Mouse (Mus musculus): ENCODE results near the gene Sgcb.
"Not testable (repeated sequence)": the region's sequence is repeated elsewhere in the genome, so short reads cannot be mapped to it uniquely, and the experiment has no call there.

The Sgcb gene

GRCm38 (mm10) chr5:73632291-73632690, 15.3 kb downstream of the Sgcb start, which contains the start of gene Lrrc66:
TSS of gene Lrrc66 (minus strand) at chr5:73632526.
- DNase-seq: peak; percentile 48

DNA sequence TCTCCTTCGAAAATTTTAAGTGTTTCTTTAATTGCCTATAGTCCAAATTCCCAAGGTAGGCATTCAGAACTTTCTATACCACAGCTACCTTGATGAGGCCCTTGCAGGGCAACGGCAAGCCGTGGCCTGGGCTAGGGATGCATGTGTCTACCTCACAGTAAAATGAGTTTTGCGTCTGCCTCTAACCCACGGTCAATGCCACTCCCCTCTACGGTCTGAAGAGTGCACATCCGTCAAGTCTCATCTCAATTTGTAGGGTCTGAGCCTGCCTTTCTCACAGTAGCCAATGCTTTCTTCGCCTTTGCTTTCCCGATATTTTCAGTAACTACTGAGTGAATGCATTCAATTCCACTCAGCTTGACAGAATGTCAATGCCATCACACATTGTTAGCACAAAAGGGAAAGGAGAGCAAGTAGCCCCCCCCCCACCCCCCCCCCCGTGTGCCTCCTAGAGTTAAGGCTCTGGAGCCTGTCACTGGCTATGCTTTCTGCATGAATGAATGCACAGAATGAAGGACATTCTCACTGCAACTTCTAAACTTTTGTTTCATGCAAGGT, 16.5 kb downstream of the Sgcb start:
- peak; percentile 65 for DNase-seq

GRCm38 (mm10) chr5:73630141-73630540, 17.4 kb downstream of the Sgcb start:
- no peak for DNase-seq

GRCm38 (mm10) chr5:73627991-73628390, 19.6 kb downstream of the Sgcb start:
- no peak for DNase-seq

DNA sequence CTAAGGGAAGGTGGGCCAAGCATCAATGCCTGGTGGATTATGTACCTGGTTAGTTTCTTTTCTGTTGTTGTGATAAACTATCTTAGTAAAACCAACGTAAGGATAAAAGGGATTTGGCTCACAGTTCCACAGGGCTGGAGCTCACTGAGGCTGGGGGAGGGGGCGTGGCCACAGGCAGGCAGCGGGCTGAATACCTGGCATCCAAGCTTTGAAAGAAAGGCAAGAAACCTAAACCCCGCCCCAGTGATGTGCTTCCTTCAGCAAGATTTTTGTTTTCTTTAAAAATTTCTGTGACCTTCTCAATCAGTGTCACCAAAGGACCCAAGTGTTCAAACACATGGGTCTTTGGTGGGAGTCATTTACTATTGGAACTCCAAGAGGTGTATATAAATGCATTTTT, 20.0 kb downstream of the Sgcb start:
- DNase-seq: no peak

DNA sequence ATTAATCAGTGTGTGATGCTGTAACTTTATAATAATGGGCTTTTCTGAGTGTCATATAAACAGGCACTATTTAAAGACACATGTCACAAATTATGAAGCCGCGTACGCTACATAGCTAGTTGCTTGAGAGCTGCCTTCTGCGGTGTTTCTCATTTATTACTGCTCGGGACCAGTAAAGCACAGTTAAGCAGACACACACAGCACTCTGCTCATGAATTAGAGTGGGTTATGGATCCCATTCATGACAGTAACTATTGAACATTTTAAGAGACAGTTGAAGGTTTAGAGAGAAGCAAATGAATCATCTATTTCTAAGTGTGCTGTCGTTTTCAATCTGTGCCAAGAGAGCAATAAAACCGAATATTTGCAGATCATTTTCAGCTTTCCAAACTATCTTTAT, 20.7 kb downstream of the Sgcb start:
- no peak for DNase-seq

DNA sequence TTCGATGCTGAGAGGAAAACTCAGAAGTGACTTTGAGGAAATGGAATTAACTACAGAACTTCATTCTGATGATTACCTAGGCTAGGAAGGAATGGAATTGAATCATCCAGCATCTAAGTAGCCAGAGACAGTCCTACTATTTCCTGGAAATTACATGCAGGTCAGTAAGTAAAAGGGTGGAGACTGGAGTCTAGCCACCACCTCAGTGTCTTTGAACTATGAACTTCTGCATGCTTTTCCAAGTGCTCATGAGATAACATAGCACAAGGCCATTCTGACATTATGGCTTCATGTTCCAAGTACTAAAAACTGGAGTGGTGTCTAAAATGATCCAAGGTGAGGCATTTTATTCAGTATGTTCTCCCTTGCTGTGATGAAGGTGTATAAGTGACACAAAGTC, 22.1 kb downstream of the Sgcb start:
- DNase-seq: no peak

- no peak for DNase-seq
These were observed 28.6 kb downstream of the Sgcb start for GRCm38 (mm10) chr5:73618969-73619368.

- DNase-seq: no peak
These were observed 32.4 kb downstream of the Sgcb start for GRCm38 (mm10) chr5:73615211-73615610.

GRCm38 (mm10) chr5:73613296-73613695, 34.3 kb downstream of the Sgcb start:
- no peak for DNase-seq

- no peak for DNase-seq
These were observed 36.5 kb downstream of the Sgcb start for GRCm38 (mm10) chr5:73611071-73611470.

DNA sequence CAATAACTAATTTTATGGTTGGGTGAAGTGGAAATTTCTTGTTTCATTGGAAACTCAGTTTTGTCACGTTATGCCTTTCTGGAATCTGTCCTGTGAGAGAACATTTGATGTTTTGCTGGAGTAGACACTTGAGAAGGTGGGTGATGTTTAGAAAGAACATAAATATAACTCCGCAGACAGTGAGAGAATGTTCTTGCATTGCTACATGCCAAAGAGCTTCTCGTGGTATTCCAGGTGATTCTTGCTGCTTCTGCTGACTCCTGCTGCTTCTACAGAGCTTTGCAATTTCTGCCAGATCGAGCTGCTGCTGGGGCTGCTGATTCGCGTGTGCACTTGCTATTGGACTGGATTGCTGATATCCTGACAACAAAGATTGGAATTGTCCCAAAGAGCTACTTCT, 42.6 kb downstream of the Sgcb start:
- no peak for DNase-seq

GRCm38 (mm10) chr5:73604542-73604941, 43.0 kb downstream of the Sgcb start:
- no peak for DNase-seq

DNA sequence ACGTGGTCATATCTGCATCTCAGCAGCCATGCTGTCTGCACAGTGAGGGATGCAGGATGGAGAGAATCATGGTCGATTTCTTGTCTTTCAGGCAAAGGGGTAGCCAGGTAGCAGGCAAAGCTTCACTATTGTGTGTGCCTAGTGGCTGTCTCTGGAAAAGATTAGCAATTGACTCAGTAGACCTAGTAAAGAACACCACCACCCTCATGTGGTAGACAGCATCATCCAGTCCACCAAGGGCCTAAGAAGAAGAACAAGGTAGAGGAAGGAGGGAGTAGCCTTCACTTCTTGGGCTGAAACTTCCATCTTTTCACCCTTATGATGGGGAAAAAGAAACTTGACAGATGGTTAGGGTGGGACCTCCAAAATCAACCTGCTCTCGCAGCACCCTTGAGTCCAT, 44.7 kb downstream of the Sgcb start:
- DNase-seq: no peak

DNA sequence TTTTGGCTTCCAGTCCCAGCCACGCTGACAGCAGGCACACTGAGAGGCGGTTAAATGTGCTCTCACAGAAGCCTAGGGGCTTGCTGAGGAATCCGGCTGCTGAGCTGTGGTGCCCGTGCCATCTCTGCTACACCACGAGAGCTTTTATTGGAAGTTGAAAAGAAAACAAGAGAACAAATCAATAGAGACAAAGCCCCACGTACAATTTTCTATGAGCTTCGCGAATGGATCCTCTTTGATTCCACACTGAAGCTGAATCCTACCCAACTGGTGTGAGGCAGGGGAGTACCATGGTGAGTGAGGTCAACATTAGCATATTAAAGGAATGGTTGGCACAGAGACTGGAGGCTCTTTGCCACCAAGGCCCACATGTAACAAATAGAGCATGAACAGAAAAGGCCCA, 46.2 kb downstream of the Sgcb start:
- peak; percentile 22 for DNase-seq

GRCm38 (mm10) chr5:73599991-73600390, 47.6 kb downstream of the Sgcb start:
- DNase-seq: no peak

GRCm38 (mm10) chr5:73598943-73599695, 48.5 kb downstream of the Sgcb start:
- DNase-seq: peak; percentile 20

DNA sequence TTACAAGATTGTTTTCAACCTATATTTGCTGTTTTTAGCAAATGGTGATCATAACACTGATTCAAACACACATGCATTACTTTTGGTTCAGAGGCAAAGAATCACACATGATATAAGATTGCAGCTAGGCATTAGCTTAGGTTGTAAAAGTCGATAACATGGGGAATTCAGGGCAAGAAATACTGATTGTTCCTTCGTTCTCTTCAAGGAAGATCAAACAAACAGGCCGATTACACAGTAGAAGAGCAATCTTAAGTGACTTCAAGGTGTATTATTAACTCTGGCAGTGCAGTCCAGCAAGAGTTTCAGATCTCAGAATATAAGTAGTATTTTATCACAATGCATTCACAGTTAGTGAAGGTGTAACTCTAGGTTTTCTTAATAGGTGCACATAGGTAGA, 60.5 kb downstream of the Sgcb start:
- no peak for DNase-seq

DNA sequence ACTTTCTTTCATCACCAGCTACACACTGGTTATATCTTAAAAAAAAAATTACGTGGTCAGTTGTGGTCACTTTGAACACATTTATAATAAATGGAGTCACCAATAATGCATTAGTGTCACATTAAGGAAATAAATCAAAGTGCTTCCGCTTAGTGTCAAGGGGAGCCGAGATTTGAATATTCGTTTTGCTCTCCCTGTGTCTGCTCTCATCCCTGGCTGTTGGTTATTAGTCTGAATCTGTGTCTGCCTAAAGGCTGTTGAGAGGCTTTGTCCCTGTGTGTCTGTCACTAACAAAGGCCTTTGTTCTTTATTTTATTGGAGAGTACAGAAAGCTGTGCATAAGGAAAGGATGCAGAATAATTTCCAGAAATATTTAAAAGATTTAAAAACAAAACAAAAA, 61.0 kb downstream of the Sgcb start:
- no peak for DNase-seq

GRCm38 (mm10) chr5:73585212-73586115, 62.1 kb downstream of the Sgcb start:
- peak; percentile 27 for DNase-seq

- not testable (repeated sequence) for DNase-seq
These were observed 63.6 kb downstream of the Sgcb start for GRCm38 (mm10) chr5:73584011-73584410.

Data from retina, postnatal 1 day (tissue).